Mouse (Mus musculus): ENCODE results near the gene Irgc1. TPM values are rescaled to one million over a fixed set of nuclear protein-coding genes. Genes with fewer than 3 reads are reported as not detected.
"Not testable (repeated sequence)": the region's sequence is repeated elsewhere in the genome, so short reads cannot be mapped to it uniquely, and the experiment has no call there.

The Irgc1 gene
- polyA plus RNA-seq, 1 experiment from 2014 or later: not detected

DNA sequence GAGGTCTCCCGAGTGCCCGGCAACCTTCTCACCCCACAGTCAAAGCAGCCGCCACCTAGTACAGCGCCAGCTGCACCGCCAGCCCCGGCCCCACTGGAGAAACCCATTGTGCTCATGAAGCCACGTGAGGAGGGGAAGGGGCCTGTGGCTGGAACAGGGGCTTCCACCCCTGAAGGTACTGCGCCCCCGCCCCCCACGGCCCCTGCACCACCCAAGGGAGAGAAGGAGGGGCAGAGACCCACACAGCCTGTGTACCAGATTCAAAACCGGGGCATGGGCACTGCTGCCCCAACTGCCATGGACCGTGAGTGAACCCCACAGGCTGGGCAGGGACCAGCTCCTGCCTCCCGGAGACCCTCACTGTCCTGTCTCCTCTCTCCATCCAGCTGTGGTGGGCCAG lies 46.4 kb downstream of the Irgc1 start:
- Histone ChIP-seq H3K9me3 (ENCODE audit: control insufficient read depth, low read length) (no peaks in the 10 kb centered on the region; the same call in 1 of the 2 replicates), H3K27me3 (ENCODE audit: control insufficient read depth, insufficient read depth, low read length) (no peaks in the 10 kb centered on the region), H3K4me3 (ENCODE audit: low read depth, low read length) (no peak overlapping the region), H3K4me1 (ENCODE audit: control insufficient read depth, insufficient read depth, low read length) (no peaks in the 10 kb centered on the region), H3K36me3 (ENCODE audit: control insufficient read depth, insufficient read depth, low read length) (peaks cover 6% of the 10 kb centered on the region), H3K4me2 (no peak overlapping the region), H3K27ac (ENCODE audit: low read depth, low read length) (no peak overlapping the region), H3K9ac (ENCODE audit: low read length) (no peak overlapping the region)
- DNase-seq (ENCODE audit: low spot score, missing footprints) (no peak), ATAC-seq (ENCODE audit: low FRiP score) (no peak)
- WGBS: 91% methylated on average over 13 of the region's 13 CpGs

DNA sequence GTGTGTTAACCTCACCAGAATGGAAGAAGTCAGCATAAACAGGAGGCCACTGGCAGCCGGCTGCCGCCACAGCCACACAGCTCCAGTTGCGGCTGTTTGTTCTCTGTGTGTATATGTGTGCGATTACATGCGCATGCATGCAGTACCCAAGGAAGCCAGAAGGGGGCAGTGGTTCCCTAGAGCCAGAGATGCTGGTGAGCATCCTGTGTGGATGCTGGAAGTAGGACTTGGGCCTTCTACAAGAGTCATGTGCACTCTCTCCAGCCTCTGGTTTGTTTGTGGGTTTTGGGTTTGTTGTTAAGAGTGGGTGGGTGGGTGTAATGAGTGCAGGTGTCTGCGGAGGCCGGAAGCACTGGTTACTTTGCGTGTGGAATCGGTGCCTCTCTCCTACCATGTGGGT lies 49.2 kb downstream of the Irgc1 start:
- Histone ChIP-seq H3K4me3 (ENCODE audit: low read depth, low read length) (no peak overlapping the region), H3K9ac (ENCODE audit: low read length) (no peak overlapping the region), H3K4me2 (no peak overlapping the region), H3K27me3 (ENCODE audit: control insufficient read depth, insufficient read depth, low read length) (no peaks in the 10 kb centered on the region), H3K9me3 (ENCODE audit: control insufficient read depth, low read length) (no peaks in the 10 kb centered on the region; the same call in 1 of the 2 replicates), H3K4me1 (ENCODE audit: control insufficient read depth, insufficient read depth, low read length) (no peaks in the 10 kb centered on the region; the same call in 1 of the 2 replicates), H3K27ac (ENCODE audit: low read depth, low read length) (no peak overlapping the region), H3K36me3 (ENCODE audit: control insufficient read depth, insufficient read depth, low read length) (peaks cover 6% of the 10 kb centered on the region)
- no peak for DNase-seq (ENCODE audit: low spot score, missing footprints)
- no peak for ATAC-seq (ENCODE audit: low FRiP score)
- WGBS: over 99% methylated on average over 9 of the region's 9 CpGs

DNA sequence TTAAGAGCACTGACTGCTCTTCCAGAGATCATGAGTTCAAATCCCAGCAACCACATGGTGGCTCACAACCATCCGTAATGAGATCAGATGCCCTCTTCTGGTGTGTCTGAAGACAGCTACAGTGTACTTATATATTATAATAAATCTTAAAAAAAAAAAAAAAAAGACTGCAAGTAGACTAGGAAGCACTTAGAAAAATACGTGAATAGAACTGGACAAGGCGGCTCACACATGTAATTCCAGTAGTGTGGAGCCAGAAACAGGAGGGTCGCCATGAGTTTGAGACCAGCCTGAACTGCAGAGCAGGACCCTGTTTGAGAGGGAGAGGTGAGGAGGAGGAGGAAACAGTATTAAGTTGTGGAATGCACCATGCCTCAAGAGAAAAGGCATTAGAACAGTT lies 51.6 kb downstream of the Irgc1 start:
- 90% methylated on average over 4 of the region's 4 CpGs for WGBS
- H3K9ac ChIP-seq (ENCODE audit: low read length); H3K4me1 ChIP-seq (ENCODE audit: control insufficient read depth, insufficient read depth, low read length); ATAC-seq (ENCODE audit: low FRiP score); H3K27me3 ChIP-seq (ENCODE audit: control insufficient read depth, insufficient read depth, low read length); DNase-seq (ENCODE audit: low spot score, missing footprints); H3K36me3 ChIP-seq (ENCODE audit: control insufficient read depth, insufficient read depth, low read length); H3K9me3 ChIP-seq (ENCODE audit: control insufficient read depth, low read length); H3K27ac ChIP-seq (ENCODE audit: low read depth, low read length): not testable (repeated sequence)
- H3K4me3 ChIP-seq (ENCODE audit: low read depth, low read length): peak overlapping the region; percentile 49
- peak overlapping the region; percentile 62; the same call in 1 of the 2 replicates for H3K4me2 ChIP-seq

DNA sequence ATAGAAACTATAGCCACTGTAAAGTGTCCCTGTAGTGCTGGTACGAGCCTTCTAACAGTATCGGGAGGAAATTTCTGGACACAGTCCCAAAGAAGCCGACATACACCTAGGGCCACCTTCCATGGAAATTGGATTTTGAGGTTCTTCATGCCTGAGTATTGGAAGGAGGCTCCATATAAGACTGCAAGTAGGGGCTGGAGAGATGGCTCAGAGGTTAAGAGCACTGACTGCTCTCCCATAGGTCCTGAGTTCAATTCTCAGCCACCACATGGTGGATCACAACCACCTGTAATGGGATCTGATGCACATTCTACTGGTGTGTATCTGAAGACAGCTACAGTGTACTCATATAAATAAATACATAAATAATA lies 52.0 kb downstream of the Irgc1 start:
- Histone ChIP-seq H3K9me3 (ENCODE audit: control insufficient read depth, low read length) (no peaks in the 10 kb centered on the region; the same call in 1 of the 2 replicates), H3K4me3 (ENCODE audit: low read depth, low read length) (peak overlapping the region; percentile 49), H3K27ac (ENCODE audit: low read depth, low read length) (peak overlapping the region; percentile 84; the same call in 1 of the 2 replicates), H3K27me3 (ENCODE audit: control insufficient read depth, insufficient read depth, low read length) (no peaks in the 10 kb centered on the region), H3K36me3 (ENCODE audit: control insufficient read depth, insufficient read depth, low read length) (peaks cover 3% of the 10 kb centered on the region; the same call in 1 of the 2 replicates), H3K4me1 (ENCODE audit: control insufficient read depth, insufficient read depth, low read length) (no peaks in the 10 kb centered on the region; the same call in 1 of the 2 replicates), H3K9ac (ENCODE audit: low read length) (peak overlapping the region; percentile 65), H3K4me2 (peak overlapping the region; percentile 62)
- ATAC-seq (ENCODE audit: low FRiP score) (no peak), DNase-seq (ENCODE audit: low spot score, missing footprints) (no peak)
- 26% methylated on average over 3 of the region's 3 CpGs for WGBS

DNA sequence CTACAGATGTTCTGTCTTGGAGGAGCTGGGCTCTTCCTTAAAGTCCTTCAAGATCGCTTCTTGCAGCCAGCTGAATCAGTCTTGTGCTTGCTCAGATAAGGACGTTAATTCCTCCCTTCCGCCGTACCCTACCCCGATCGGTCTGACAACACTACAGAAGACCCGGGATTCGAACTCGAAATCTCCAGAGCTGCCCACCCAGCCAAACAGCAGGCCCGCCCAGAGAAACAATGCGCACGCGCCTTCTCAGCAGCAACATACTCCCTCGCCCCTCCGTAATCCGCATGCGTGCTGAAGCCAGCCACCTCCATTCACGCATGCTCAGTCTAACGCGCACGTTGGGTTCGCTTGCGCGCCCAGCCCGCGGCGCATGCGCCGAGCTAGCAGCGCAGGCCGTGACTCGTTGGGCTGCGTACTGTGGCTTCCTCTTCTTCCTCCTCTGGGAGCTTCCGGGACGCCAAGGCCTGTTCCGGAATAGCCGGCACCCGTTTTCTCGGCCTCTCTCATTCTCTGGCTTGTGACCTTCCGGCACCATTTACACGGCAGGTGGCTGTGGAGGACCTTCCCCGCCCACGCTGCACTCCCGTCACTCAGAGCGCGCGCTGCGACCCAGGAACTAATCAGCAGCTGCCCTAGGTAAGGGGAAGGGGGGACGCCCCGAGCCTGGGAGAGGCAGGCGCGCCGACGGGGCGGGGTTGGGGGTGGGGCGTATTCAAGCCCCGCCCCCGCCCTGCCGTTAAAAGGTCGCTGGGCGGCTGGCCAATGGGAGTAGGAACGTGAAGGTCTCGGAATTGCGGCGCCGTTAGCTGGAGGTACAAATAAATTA lies 52.6 kb downstream of the Irgc1 start, which contains the start of gene Smg9:
Gene Smg9 (plus strand): TSS at position 364 of the 826 bp plus-strand sequence.
- Histone ChIP-seq H3K9ac (ENCODE audit: low read length) (peak within 1 kb of the TSS; percentile 65), H3K4me1 (ENCODE audit: control insufficient read depth, insufficient read depth, low read length) (no peaks in the 10 kb centered on the region; the same call in 1 of the 2 replicates), H3K27ac (ENCODE audit: low read depth, low read length) (peak within 1 kb of the TSS; percentile 84), H3K9me3 (ENCODE audit: control insufficient read depth, low read length) (no peaks in the 10 kb centered on the region; the same call in 1 of the 2 replicates), H3K4me3 (ENCODE audit: low read depth, low read length) (peak within 1 kb of the TSS; percentile 49), H3K27me3 (ENCODE audit: control insufficient read depth, insufficient read depth, low read length) (no peaks in the 10 kb centered on the region), H3K4me2 (peak within 1 kb of the TSS; percentile 62), H3K36me3 (ENCODE audit: control insufficient read depth, insufficient read depth, low read length) (peaks cover 3% of the 10 kb centered on the region; the same call in 1 of the 2 replicates)
- peak; percentile 100 for DNase-seq (ENCODE audit: low spot score, missing footprints)
- ATAC-seq (ENCODE audit: low FRiP score): peak; percentile 96
- WGBS: 2% methylated on average over 66 of the region's 66 CpGs

DNA sequence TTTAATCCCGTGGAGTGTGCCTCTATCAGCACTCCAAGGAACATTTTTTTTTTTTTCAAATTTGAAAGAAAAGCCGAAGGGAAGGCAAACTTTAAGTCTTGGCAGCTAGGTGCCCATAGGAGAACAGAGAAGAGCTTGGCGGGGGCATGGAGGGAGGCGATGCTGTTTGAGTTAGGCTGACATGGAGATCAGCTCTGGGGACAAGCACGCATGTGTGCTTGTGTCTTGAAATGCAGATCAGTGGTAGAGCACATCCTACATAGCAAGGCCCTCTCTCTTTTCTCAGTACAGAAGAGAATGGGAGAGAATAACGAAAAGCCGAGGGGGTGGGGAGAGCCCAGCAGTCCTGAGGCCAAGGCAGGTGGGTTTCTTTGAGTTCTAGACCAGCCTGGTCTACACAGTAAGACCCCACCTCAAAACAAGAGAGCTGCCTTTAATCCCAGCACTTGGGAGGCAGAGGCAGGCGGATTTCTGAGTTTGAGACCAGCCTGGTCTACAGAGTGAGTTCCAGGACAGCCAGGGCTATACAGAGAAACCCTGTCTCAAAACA lies 53.7 kb downstream of the Irgc1 start:
- H3K36me3 ChIP-seq (ENCODE audit: control insufficient read depth, insufficient read depth, low read length): peaks cover 3% of the 10 kb centered on the region; the same call in 1 of the 2 replicates
- H3K4me1 ChIP-seq (ENCODE audit: control insufficient read depth, insufficient read depth, low read length): no peaks in the 10 kb centered on the region; the same call in 1 of the 2 replicates
- H3K9me3 ChIP-seq (ENCODE audit: control insufficient read depth, low read length): no peaks in the 10 kb centered on the region; the same call in 1 of the 2 replicates
- no peak overlapping the region for H3K9ac ChIP-seq (ENCODE audit: low read length)
- 95% methylated on average over 8 of the region's 8 CpGs for WGBS
- no peak overlapping the region for H3K27ac ChIP-seq (ENCODE audit: low read depth, low read length)
- H3K4me2 ChIP-seq: no peak overlapping the region
- H3K4me3 ChIP-seq (ENCODE audit: low read depth, low read length): no peak overlapping the region
- ATAC-seq (ENCODE audit: low FRiP score) (no peak), DNase-seq (ENCODE audit: low spot score, missing footprints) (peak; percentile 56)
- H3K27me3 ChIP-seq (ENCODE audit: control insufficient read depth, insufficient read depth, low read length): no peaks in the 10 kb centered on the region

DNA sequence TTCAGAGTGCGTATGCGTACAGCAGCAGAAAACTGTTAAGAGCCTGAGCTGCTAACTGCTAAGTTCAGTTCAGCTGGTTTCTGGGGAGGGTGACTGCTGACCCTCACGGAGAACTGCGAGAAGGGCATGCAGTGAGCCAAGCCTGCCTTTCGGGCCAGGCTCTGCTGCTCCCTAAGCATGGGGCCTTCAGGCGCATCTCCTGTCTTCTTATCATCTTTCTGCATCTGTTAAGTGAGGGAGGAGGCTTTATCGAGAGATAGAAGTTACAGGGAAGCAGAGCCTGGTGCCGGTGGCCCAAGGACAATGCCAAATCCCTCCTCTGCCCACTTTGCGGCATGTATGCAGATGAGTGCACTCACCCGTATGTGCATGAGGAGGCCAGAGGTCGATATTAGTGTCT lies 55.3 kb downstream of the Irgc1 start:
- Histone ChIP-seq H3K36me3 (ENCODE audit: control insufficient read depth, insufficient read depth, low read length) (no peaks in the 10 kb centered on the region), H3K27me3 (ENCODE audit: control insufficient read depth, insufficient read depth, low read length) (no peaks in the 10 kb centered on the region), H3K9ac (ENCODE audit: low read length) (no peak overlapping the region), H3K4me2 (no peak overlapping the region), H3K4me1 (ENCODE audit: control insufficient read depth, insufficient read depth, low read length) (no peaks in the 10 kb centered on the region; the same call in 1 of the 2 replicates), H3K9me3 (ENCODE audit: control insufficient read depth, low read length) (no peaks in the 10 kb centered on the region), H3K4me3 (ENCODE audit: low read depth, low read length) (no peak overlapping the region), H3K27ac (ENCODE audit: low read depth, low read length) (no peak overlapping the region)
- no peak for ATAC-seq (ENCODE audit: low FRiP score)
- no peak for DNase-seq (ENCODE audit: low spot score, missing footprints)
- 85% methylated on average over 11 of the region's 11 CpGs for whole genome bisulfite sequencing

DNA sequence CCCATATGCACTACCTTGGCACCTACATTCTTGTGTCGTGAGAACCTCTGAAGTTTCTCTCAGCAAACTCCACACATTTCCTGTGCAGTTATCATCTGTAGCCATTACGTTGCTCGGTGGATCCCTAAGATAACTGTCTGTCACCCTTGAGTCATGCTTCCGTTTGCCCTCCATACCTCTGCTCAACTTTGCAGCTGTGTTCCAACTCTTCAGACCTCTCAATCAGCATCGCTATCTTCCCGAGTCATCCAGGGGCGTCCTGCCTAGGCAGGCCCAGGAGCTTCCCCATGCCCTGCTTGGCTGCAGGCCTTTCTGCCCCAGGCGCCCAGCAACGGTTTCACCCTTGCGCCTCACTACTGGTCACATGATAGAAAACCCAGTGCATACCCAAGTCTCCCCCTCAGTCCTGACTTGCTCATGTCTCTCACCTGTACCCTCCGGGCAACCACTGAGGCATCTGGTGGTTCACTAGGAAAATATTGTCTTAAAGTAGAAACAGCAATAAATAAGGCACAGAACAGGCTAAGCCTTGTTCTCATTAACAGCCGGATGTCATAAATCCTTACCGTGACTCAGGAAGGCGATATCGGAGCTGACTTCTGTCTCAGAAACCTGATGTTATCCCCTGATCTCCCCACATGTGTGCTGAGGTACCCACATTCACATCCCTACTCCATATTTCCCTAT lies 57.5 kb downstream of the Irgc1 start:
- H3K36me3 ChIP-seq (ENCODE audit: control insufficient read depth, insufficient read depth, low read length): no peaks in the 10 kb centered on the region
- H3K4me3 ChIP-seq (ENCODE audit: low read depth, low read length): no peak overlapping the region
- ATAC-seq (ENCODE audit: low FRiP score) (no peak), DNase-seq (ENCODE audit: low spot score, missing footprints) (no peak)
- H3K4me1 ChIP-seq (ENCODE audit: control insufficient read depth, insufficient read depth, low read length): no peaks in the 10 kb centered on the region
- H3K9me3 ChIP-seq (ENCODE audit: control insufficient read depth, low read length): no peaks in the 10 kb centered on the region
- H3K27ac ChIP-seq (ENCODE audit: low read depth, low read length): no peak overlapping the region
- H3K4me2 ChIP-seq: no peak overlapping the region
- no peaks in the 10 kb centered on the region for H3K27me3 ChIP-seq (ENCODE audit: control insufficient read depth, insufficient read depth, low read length)
- no peak overlapping the region for H3K9ac ChIP-seq (ENCODE audit: low read length)
- WGBS: 85% methylated on average over 15 of the region's 15 CpGs

All from midbrain, embryonic 11.5 days (tissue).